Mouse (Mus musculus) CD4-positive, CD25-positive, alpha-beta regulatory T cell (primary cell): ENCODE data around the gene C1qtnf4. TPM values are rescaled to one million over a fixed set of nuclear protein-coding genes. Genes with fewer than 3 reads are reported as not detected.

ENCODE experiments used
- polyA plus RNA-seq: library from polyadenylated mRNA; unstranded; fragments of 100-300 nt; shearing (Covaris generic); gene quantifications from one replicate; pipeline ENCODE4 v1.2.1, GENCODE M21; 2017

C1qtnf4 gene
- 3.0 TPM for polyA plus RNA-seq

DNA sequence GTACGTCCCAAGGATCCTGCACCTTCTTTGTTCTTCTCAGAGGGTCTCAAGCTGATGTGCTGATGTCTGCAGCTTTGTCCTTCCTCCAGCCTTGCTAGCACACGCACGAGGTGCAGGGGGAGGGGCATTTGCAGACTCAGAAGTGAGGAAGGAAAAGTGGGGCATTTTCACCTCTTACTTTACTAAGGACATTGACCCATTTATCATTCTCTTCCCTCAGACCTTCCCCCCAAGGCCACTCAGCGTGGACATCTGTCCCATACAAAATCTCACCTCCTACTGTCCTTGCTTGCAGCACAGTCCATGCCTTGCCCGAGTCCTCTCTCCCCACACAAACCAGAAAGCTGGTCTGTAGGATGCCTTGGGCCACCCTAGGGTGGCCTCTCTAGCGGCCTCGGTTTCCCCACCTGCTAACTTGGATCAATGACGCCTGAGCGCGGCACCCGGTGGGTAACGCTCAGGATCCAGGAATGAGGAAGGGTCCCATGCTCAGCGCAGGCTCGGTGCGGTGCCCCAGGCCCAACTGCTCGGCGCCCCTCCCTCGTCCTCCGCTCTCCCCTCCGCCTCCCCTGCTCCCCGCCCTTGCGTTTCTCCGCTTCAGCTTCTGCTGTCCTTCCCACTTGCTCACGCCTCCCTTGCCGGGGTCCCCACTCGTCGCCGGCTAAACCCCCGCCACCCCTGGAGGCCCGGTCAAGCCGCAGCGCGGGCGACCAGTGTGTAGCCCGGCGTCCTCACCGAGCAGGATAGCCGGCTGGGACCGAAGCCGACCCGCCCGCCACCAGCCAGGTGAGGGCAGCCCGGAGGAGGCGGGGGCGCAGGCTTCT lies at the start of gene C1qtnf4:
Gene C1qtnf4 (plus strand): TSS at position 643 of the 824 bp plus-strand sequence.

GRCm38 (mm10) chr2:90846955-90847680 lies 38.5 kb upstream of the C1qtnf4 start, which contains the start of gene Mtch2:
Gene Mtch2 (plus strand): TSS chr2:90847155.

GRCm38 (mm10) chr2:90904076-90904855 lies 18.6 kb downstream of the C1qtnf4 start, which contains the start of the genes Kbtbd4 and Ndufs3:
Gene Kbtbd4 (plus strand): TSS chr2:90904740.
Gene Ndufs3 (minus strand): TSS chr2:90904827.

Other genes starting within 250 kb of the C1qtnf4 start
- 51.8 TPM for gene Nup160, start 208.6 kb upstream of the C1qtnf4 start, polyA plus RNA-seq
- 198 TPM for gene Fnbp4, start 140.5 kb upstream of the C1qtnf4 start, polyA plus RNA-seq
- not detected for gene Agbl2, start 103.1 kb upstream of the C1qtnf4 start, polyA plus RNA-seq
- gene Mtch2, start 38.7 kb upstream of the C1qtnf4 start, polyA plus RNA-seq, result 138 TPM
- gene Kbtbd4, start 18.9 kb downstream of the C1qtnf4 start, polyA plus RNA-seq, result 41.9 TPM
- 163 TPM for gene Ndufs3, start 19.0 kb downstream of the C1qtnf4 start, polyA plus RNA-seq
- 115 TPM for gene Celf1, start 54.5 kb downstream of the C1qtnf4 start, polyA plus RNA-seq
- 4.2 TPM for gene Rapsn, start 149.8 kb downstream of the C1qtnf4 start, polyA plus RNA-seq
- 282 TPM for gene Psmc3, start 168.1 kb downstream of the C1qtnf4 start, polyA plus RNA-seq
- gene Slc39a13, start 184.6 kb downstream of the C1qtnf4 start, polyA plus RNA-seq, result 39.2 TPM
- 1.4 TPM for gene Spi1, start 196.5 kb downstream of the C1qtnf4 start, polyA plus RNA-seq
- not detected for gene Mybpc3, start 232.3 kb downstream of the C1qtnf4 start, polyA plus RNA-seq